ENCODE assay signal across 8 mouse cellular contexts in the genomic region with DNA sequence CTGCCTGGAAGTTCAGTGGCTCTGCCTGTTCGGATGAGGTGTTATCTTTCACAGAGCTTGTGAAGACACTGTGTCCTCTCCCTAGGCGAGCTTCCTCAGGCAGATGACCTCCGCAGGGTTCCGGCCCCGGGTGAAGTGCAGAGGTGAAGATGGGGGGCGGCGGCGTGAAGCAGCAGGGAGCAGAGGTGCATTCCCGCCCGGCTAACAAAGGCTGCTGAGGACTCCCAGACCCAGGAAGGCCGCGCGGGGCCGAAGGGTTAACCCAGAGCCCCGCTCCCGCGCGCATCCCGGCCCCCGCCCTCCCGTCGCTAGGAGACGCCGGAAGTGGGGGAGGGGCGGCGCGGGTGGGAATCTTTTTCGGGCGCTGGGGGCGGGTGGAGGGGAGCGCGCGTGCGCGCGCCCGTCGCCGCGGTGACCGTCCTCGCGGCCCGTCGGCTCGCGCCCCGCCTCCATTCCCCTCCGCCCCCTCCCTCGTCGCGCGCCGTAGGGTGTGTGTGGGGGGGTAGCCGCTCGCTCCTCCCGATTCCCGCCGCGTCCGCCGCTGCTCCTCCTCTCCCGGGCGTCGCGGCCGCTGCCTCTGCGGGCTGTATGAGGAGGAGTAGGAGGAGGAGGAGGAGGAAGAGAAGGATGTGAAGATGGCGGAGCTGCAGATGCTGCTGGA. TPM values are rescaled to one million over a fixed set of nuclear protein-coding genes. Genes with fewer than 3 reads are reported as not detected.
DNase-seq lines count a peak whose midpoint lies in the region; ATAC-seq and TF ChIP-seq lines count a peak whose summit lies in the region.

A gene (plus strand): TSS at position 452 of the 661 bp plus-strand sequence.

- 0% methylated on average over 50 of the region's 69 CpGs for WGBS in hindbrain, embryonic 12.5 days
- WGBS in lung, postnatal 0 days, result 0% methylated on average over 30 of the region's 69 CpGs

- peaks cover 9% of the 10 kb centered on the region for H3K4me1 ChIP-seq in hindbrain, embryonic 12.5 days
- no peaks in the 10 kb centered on the region for H3K4me1 ChIP-seq in lung, postnatal 0 days (ENCODE audit: insufficient read depth, low read depth, low read length)

- H3K4me3 ChIP-seq in hindbrain, embryonic 12.5 days, result peak within 1 kb of the TSS; percentile 97
- H3K4me3 ChIP-seq in lung, postnatal 0 days (ENCODE audit: low read depth, low read length), result peak within 1 kb of the TSS; percentile 78

- no peak for TF ChIP-seq CTCF in lung, postnatal 0 days (IDR thresholded peaks at IDR 0.05)

- ATAC-seq in hindbrain, embryonic 12.5 days (ENCODE audit: low FRiP score), result peak; percentile 96
- ATAC-seq in lung, postnatal 0 days, result peak; percentile 95

- H3K9me3 ChIP-seq in hindbrain, embryonic 12.5 days (replicated peaks), result no peaks in the 10 kb centered on the region
- H3K9me3 ChIP-seq in lung, postnatal 0 days (ENCODE audit: low read length), result no peaks in the 10 kb centered on the region

- H3K36me3 ChIP-seq in hindbrain, embryonic 12.5 days, result no peaks in the 10 kb centered on the region
- no peaks in the 10 kb centered on the region for H3K36me3 ChIP-seq in lung, postnatal 0 days (ENCODE audit: insufficient read depth, low read length)

- DNase-seq in NIH3T3 (ENCODE audit: low read depth), result peak; percentile 95
- peak; percentile 94 for DNase-seq in cerebellum, adult 9-11 months
- peak; percentile 85 to 93 for DNase-seq in frontal cortex, postnatal 10 days (ENCODE audit: low spot score in 2 of 2)
- DNase-seq in layer of hippocampus, postnatal 10 days (ENCODE audit: low spot score in 2 of 2), result peak; percentile 92 to 96
- peak; percentile 95 for DNase-seq in lung, postnatal 0 days (ENCODE audit: low spot score)
- DNase-seq in ovary, postnatal 14 days (ENCODE audit: low spot score), result peak; percentile 90
- peak; percentile 87 for DNase-seq in thymus, postnatal 14 days

- no peak for TF ChIP-seq EP300 in lung, postnatal 0 days (IDR thresholded peaks at IDR 0.05)

- H3K9ac ChIP-seq in hindbrain, embryonic 12.5 days, result peak within 1 kb of the TSS; percentile 96
- peak within 1 kb of the TSS; percentile 70 for H3K9ac ChIP-seq in lung, postnatal 0 days (replicated peaks; ENCODE audit: low read depth)

- peak within 1 kb of the TSS; percentile 99 for H3K27ac ChIP-seq in hindbrain, embryonic 12.5 days
- H3K27ac ChIP-seq in lung, postnatal 0 days (ENCODE audit: low read length), result peak within 1 kb of the TSS; percentile 63

- no peaks in the 10 kb centered on the region for H3K27me3 ChIP-seq in hindbrain, embryonic 12.5 days
- no peaks in the 10 kb centered on the region for H3K27me3 ChIP-seq in lung, postnatal 0 days (replicated peaks; ENCODE audit: insufficient read depth, low read length)

- H3K4me2 ChIP-seq in hindbrain, embryonic 12.5 days (replicated peaks), result peak within 1 kb of the TSS; percentile 46
- peak within 1 kb of the TSS; percentile 85 for H3K4me2 ChIP-seq in lung, postnatal 0 days (replicated peaks; ENCODE audit: low read depth, low read length)

RNA-seq across cellular contexts. Expression of the gene that starts here (rescaled TPM):
- polyA plus RNA-seq in hindbrain, embryonic 12.5 days (2016; fragmentation: Nextera tagmentation; extraction: Ambion mirVana), result 68.3 and 77.8 TPM in 2 replicates
- 100 to 1,000 TPM; 334 to 411 TPM for total RNA-seq in layer of hippocampus, postnatal 10 days (2021)
- 8.9 and 9.7 TPM in 2 replicates for polyA plus RNA-seq in lung, postnatal 0 days (2015; fragmentation: Nextera tagmentation; extraction: Ambion mirVana)

Comparison
In these comparisons a context has a peak if more than half of its experiments do, and no peak if none do; other contexts are left out.
1. Peak in every context shown above with its lines: DNase-seq, ATAC-seq, H3K4me3 ChIP-seq and H3K27ac ChIP-seq.